Mouse (Mus musculus) forebrain, embryonic 11.5 days (tissue): ENCODE measurements at regions not wholly inside any gene's neighbourhood (a gene's known extent, or its start where the extent isn't known, plus 50 kb on each side); places are given as distances from the start of the nearest gene placed in this dataset.
A peak's percentile ranks its signal among the peaks of the same experiment; 100 is the strongest.

Experiments
- ATAC-seq: fragments of 200-750 bp; cut with Nextera tagmentation; replicated peaks from 2 replicates; pipeline ENCODE4 v1.8.0; 2017; ENCODE audit warnings: moderate TSS enrichment; ENCODE audit not compliant: low FRiP score
- DNase-seq: peaks from one replicate; pipeline ENCODE4 v3.0.0-alpha.2; 2017; ENCODE audit warnings: low spot score
- H3K27ac ChIP-seq: fragments of 300-500 bp; sonication (generic); 2 replicates; pipeline ENCODE4 v1.5.1; 2014; ENCODE audit warnings: low read depth, low read length
- H3K27me3 ChIP-seq: fragments of 300-500 bp; sonication (generic); 2 replicates; pipeline ENCODE4 v1.6.1; 2014; ENCODE audit warnings: mild to moderate bottlenecking, low read length, mixed read lengths; ENCODE audit not compliant: control insufficient read depth, insufficient read depth
- H3K36me3 ChIP-seq: fragments of 300-500 bp; sonication (generic); 2 replicates; pipeline ENCODE4 v1.6.1; 2014; ENCODE audit warnings: mild to moderate bottlenecking, low read length, moderate library complexity, mixed read lengths; ENCODE audit not compliant: control insufficient read depth, insufficient read depth
- H3K4me1 ChIP-seq: fragments of 300-500 bp; sonication (generic); replicated peaks from 2 replicates; pipeline ENCODE4 v1.6.1; 2014; ENCODE audit warnings: low read length, mixed read lengths; ENCODE audit not compliant: control insufficient read depth, insufficient read depth
- H3K4me2 ChIP-seq: fragments of 300-500 bp; sonication (generic); 2 replicates; pipeline ENCODE4 v1.6.1; 2014; ENCODE audit warnings: low read depth, mild to moderate bottlenecking, low read length, moderate library complexity, mixed read lengths; ENCODE audit not compliant: severe bottlenecking
- H3K4me3 ChIP-seq: fragments of 300-500 bp; sonication (generic); 2 replicates; pipeline ENCODE4 v1.5.1; 2014; ENCODE audit warnings: low read depth, low read length
- H3K9ac ChIP-seq: fragments of 300-500 bp; sonication (generic); 2 replicates; pipeline ENCODE4 v1.6.1; 2014; ENCODE audit warnings: low read length
- H3K9me3 ChIP-seq: fragments of 300-500 bp; sonication (generic); 2 replicates; pipeline ENCODE4 v1.6.1; 2016; ENCODE audit warnings: low read length, mixed read lengths; ENCODE audit not compliant: control insufficient read depth
- WGBS: fragments of 180-500 bp; shearing (Covaris S2); extraction: QIAGEN DNeasy Blood & Tissue Kit; methylation state at CpG from one replicate; pipeline ENCODE4 v1.1.7; 2014; 5-methylcytosine and 5-hydroxymethylcytosine counted together

GRCm38 (mm10) chr9:113426324-113426723, 281.7 kb downstream of the Pdcd6ip start:
- no peak for DNase-seq
- Histone ChIP-seq H3K27me3 (no peaks in the 10 kb centered on the region), H3K9ac (no peak overlapping the region), H3K27ac (no peak overlapping the region), H3K9me3 (no peaks in the 10 kb centered on the region), H3K4me3 (no peak overlapping the region), H3K4me1 (no peaks in the 10 kb centered on the region), H3K36me3 (no peaks in the 10 kb centered on the region), H3K4me2 (no peak overlapping the region)
- 93% methylated on average over 15 of the region's 15 CpGs for WGBS
- ATAC-seq: no peak

- ATAC-seq (no peak), DNase-seq (no peak)
Observed at GRCm38 (mm10) chr9:113421645-113422044, 286.4 kb downstream of the Pdcd6ip start.

GRCm38 (mm10) chr9:113421121-113421520, 286.9 kb downstream of the Pdcd6ip start:
- Histone ChIP-seq H3K4me3 (no peak overlapping the region), H3K27me3 (no peaks in the 10 kb centered on the region), H3K9ac (no peak overlapping the region), H3K9me3 (no peaks in the 10 kb centered on the region), H3K4me1 (no peaks in the 10 kb centered on the region), H3K27ac (no peak overlapping the region), H3K36me3 (no peaks in the 10 kb centered on the region), H3K4me2 (no peak overlapping the region)
- DNase-seq (no peak), ATAC-seq (no peak)
- 96% methylated on average over 7 of the region's 7 CpGs for WGBS

More at GRCm38 (mm10) chr9:113421645-113422044, 286.4 kb downstream of the Pdcd6ip start:
- H3K9me3 ChIP-seq: no peaks in the 10 kb centered on the region
- no peaks in the 10 kb centered on the region for H3K27me3 ChIP-seq
- no peak overlapping the region for H3K4me3 ChIP-seq
- no peak overlapping the region for H3K27ac ChIP-seq
- H3K9ac ChIP-seq: no peak overlapping the region
- no peaks in the 10 kb centered on the region for H3K36me3 ChIP-seq
- no peak overlapping the region for H3K4me2 ChIP-seq
- no peaks in the 10 kb centered on the region for H3K4me1 ChIP-seq

GRCm38 (mm10) chr9:113419801-113420200, 288.3 kb downstream of the Pdcd6ip start:
- H3K4me3 ChIP-seq: no peak overlapping the region
- ATAC-seq (no peak), DNase-seq (no peak)
- H3K9me3 ChIP-seq: no peaks in the 10 kb centered on the region
- H3K4me2 ChIP-seq: no peak overlapping the region
- H3K36me3 ChIP-seq: no peaks in the 10 kb centered on the region
- whole genome bisulfite sequencing: 88% methylated on average over 1 of the region's 1 CpGs
- no peak overlapping the region for H3K9ac ChIP-seq
- H3K27ac ChIP-seq: no peak overlapping the region
- H3K4me1 ChIP-seq: no peaks in the 10 kb centered on the region
- no peaks in the 10 kb centered on the region for H3K27me3 ChIP-seq

GRCm38 (mm10) chr9:113417106-113417505, 291.0 kb downstream of the Pdcd6ip start:
- no peak overlapping the region for H3K9ac ChIP-seq
- no peak overlapping the region for H3K4me2 ChIP-seq
- 85% methylated on average over 3 of the region's 3 CpGs for WGBS
- H3K9me3 ChIP-seq: no peaks in the 10 kb centered on the region
- ATAC-seq (no peak), DNase-seq (no peak)
- H3K4me3 ChIP-seq: no peak overlapping the region
- H3K36me3 ChIP-seq: no peaks in the 10 kb centered on the region
- no peak overlapping the region for H3K27ac ChIP-seq
- H3K4me1 ChIP-seq: no peaks in the 10 kb centered on the region
- H3K27me3 ChIP-seq: no peaks in the 10 kb centered on the region

GRCm38 (mm10) chr9:113415511-113415931, 292.5 kb downstream of the Pdcd6ip start:
- WGBS: 30% methylated on average over 5 of the region's 5 CpGs
- DNase-seq: peak; percentile 54
- Histone ChIP-seq H3K27me3 (no peaks in the 10 kb centered on the region), H3K4me2 (no peak overlapping the region), H3K27ac (no peak overlapping the region), H3K4me1 (no peaks in the 10 kb centered on the region), H3K9me3 (no peaks in the 10 kb centered on the region), H3K4me3 (no peak overlapping the region), H3K36me3 (no peaks in the 10 kb centered on the region), H3K9ac (no peak overlapping the region)
- ATAC-seq: no peak; the same call in 1 of the 2 replicates

GRCm38 (mm10) chr9:113414690-113415089, 293.4 kb downstream of the Pdcd6ip start:
- no peak for ATAC-seq
- H3K27me3 ChIP-seq: no peaks in the 10 kb centered on the region
- WGBS: 63% methylated on average over 1 of the region's 1 CpGs
- no peak overlapping the region for H3K27ac ChIP-seq
- no peak overlapping the region for H3K4me3 ChIP-seq
- DNase-seq: no peak
- H3K9ac ChIP-seq: no peak overlapping the region
- no peak overlapping the region for H3K4me2 ChIP-seq
- H3K9me3 ChIP-seq: no peaks in the 10 kb centered on the region
- H3K36me3 ChIP-seq: no peaks in the 10 kb centered on the region
- no peaks in the 10 kb centered on the region for H3K4me1 ChIP-seq

GRCm38 (mm10) chr9:113413851-113414250, 294.2 kb downstream of the Pdcd6ip start:
- Histone ChIP-seq H3K4me3 (no peak overlapping the region), H3K36me3 (no peaks in the 10 kb centered on the region), H3K9me3 (no peaks in the 10 kb centered on the region), H3K27me3 (no peaks in the 10 kb centered on the region), H3K4me1 (no peaks in the 10 kb centered on the region), H3K9ac (no peak overlapping the region), H3K27ac (no peak overlapping the region), H3K4me2 (no peak overlapping the region)
- 84% methylated on average over 3 of the region's 3 CpGs for WGBS
- DNase-seq (no peak), ATAC-seq (no peak)

GRCm38 (mm10) chr9:113411638-113412037, 296.4 kb downstream of the Pdcd6ip start:
- Histone ChIP-seq H3K4me1 (no peaks in the 10 kb centered on the region), H3K9me3 (no peaks in the 10 kb centered on the region), H3K36me3 (no peaks in the 10 kb centered on the region), H3K4me3 (no peak overlapping the region), H3K27ac (no peak overlapping the region), H3K4me2 (no peak overlapping the region), H3K9ac (no peak overlapping the region), H3K27me3 (no peaks in the 10 kb centered on the region)
- 72% methylated on average over 4 of the region's 4 CpGs for WGBS
- DNase-seq (no peak), ATAC-seq (no peak)
